Mouse (Mus musculus) mesoderm, embryonic 11.5 days (tissue): ENCODE measurements around the gene Pkdcc.

Experiments
- DNase-seq: peaks from one replicate; pipeline ENCODE4 v3.0.0-alpha.2; 2012; ENCODE audit warnings: low read depth, low spot score

Gene Pkdcc

GRCm38 (mm10) chr17:83245460-83245859 lies 30.4 kb downstream of the Pkdcc start:
- DNase-seq, result no peak

GRCm38 (mm10) chr17:83246090-83246489 lies 31.0 kb downstream of the Pkdcc start:
- no peak for DNase-seq

- no peak for DNase-seq
Observed at GRCm38 (mm10) chr17:83247176-83247575, 32.1 kb downstream of the Pkdcc start.

- DNase-seq, result no peak
Observed at GRCm38 (mm10) chr17:83248467-83248866, 33.4 kb downstream of the Pkdcc start.

- peak; percentile 58 for DNase-seq
Observed at GRCm38 (mm10) chr17:83250903-83251526, 35.9 kb downstream of the Pkdcc start.

- peak; percentile 79 for DNase-seq
Observed at GRCm38 (mm10) chr17:83253051-83253649, 38.1 kb downstream of the Pkdcc start.

GRCm38 (mm10) chr17:83267202-83268128 lies 52.4 kb downstream of the Pkdcc start:
- DNase-seq, result peak; percentile 81

GRCm38 (mm10) chr17:83271509-83271908 lies 56.4 kb downstream of the Pkdcc start:
- DNase-seq, result peak; percentile 86

- no peak for DNase-seq
Observed at GRCm38 (mm10) chr17:83272641-83273040, 57.5 kb downstream of the Pkdcc start.

- DNase-seq, result no peak
Observed at GRCm38 (mm10) chr17:83273636-83274035, 58.5 kb downstream of the Pkdcc start.

- no peak for DNase-seq
Observed at GRCm38 (mm10) chr17:83274101-83274500, 59.0 kb downstream of the Pkdcc start.
